Mouse (Mus musculus) myocyte (in vitro differentiated cells): Measurements from ENCODE around the gene Fcho2.

Experiments
- POLR2A ChIP-seq: IDR thresholded peaks from one replicate; pipeline ENCODE4 v1.6.1; 2011; ENCODE audit warnings: low read depth, mild to moderate bottlenecking, control low read depth, moderate library complexity; ENCODE audit not compliant: insufficient read length
- TCF12 ChIP-seq: IDR thresholded peaks from one replicate; pipeline ENCODE4 v1.6.1; 2011; ENCODE audit warnings: mild to moderate bottlenecking, control low read depth; ENCODE audit not compliant: poor library complexity, insufficient read depth, severe bottlenecking
- TCF3 ChIP-seq: IDR thresholded peaks from one replicate; pipeline ENCODE4 v1.6.1; 2011; ENCODE audit warnings: low read depth, control low read depth; ENCODE audit not compliant: insufficient read length

GRCm38 (mm10) chr13:98809087-98809486, 6.2 kb downstream of the Fcho2 start:
- no peak for TF ChIP-seq POLR2A
- no peak for TF ChIP-seq TCF12
- TF ChIP-seq TCF3, result no peak
